Mouse (Mus musculus) adrenal gland, postnatal 25 days (tissue): ENCODE results near the gene Aco2. TPM values are rescaled to one million over a fixed set of nuclear protein-coding genes. Genes with fewer than 3 reads are reported as not detected.
A peak's percentile ranks its signal among the peaks of the same experiment; 100 is the strongest.

Experiments used
- DNase-seq: peaks from one replicate; pipeline ENCODE4 v3.0.0; 2021; ENCODE audit warnings: mixed read lengths
- total RNA-seq: library from RNA; stranded (reverse); gene quantifications from 2 replicates; pipeline ENCODE4 v1.2.3, GENCODE M21; 2021

The Aco2 gene
- total RNA-seq, 1 experiment from 2014 or later: 641 TPM

DNA sequence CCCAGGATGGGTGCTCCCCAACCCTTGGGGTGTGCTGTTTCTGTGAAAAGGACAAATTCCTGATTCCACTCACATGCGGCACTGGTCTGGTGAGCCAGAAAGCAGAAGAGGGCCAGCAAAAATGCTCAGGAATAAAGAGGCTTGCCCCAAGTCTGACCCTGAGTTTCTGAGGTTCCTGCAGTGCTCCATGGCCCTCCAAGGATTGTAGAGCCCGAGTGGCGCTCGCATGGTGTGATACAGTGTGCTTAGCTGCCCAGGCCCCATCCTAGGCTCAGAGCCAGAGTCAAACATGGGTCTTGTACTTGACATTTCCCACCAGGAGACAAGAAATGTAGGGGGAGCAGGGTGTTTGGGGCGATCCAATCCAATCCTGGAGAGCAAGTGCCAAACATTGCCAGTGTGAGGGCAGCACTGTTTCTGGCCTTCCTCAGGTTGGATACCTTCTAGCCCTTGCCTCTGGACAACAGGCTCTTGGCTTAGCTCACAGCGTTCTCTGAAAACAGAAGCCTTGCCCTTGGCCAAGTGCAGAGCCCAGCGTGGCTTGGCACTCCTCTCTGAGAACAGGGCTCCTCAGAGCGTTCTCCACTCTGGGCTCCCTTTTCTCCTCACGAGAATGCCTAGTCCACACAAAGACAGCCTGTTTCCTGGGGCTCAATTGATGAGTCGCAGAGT, 48.6 kb downstream of the Aco2 start:
- no peak for DNase-seq

DNA sequence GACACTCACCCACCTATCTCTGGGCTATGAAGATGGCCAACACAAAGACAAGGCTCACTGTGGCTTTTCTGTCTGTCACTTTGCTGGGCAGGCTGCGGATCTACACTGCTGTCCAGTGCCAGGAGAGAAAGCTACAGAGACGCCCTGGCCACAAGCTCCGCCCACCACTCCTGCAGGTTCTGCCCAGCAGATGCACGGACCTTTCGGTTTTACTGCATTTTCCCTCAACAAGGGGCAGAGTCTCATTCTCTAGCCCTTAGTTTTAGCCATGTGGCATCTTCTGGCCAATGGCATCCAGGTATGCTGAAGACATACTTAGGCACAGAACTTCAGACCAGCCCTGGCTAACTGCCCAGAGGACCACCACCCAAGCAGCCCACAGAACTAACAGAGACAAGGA, 49.1 kb downstream of the Aco2 start:
- DNase-seq: no peak

DNA sequence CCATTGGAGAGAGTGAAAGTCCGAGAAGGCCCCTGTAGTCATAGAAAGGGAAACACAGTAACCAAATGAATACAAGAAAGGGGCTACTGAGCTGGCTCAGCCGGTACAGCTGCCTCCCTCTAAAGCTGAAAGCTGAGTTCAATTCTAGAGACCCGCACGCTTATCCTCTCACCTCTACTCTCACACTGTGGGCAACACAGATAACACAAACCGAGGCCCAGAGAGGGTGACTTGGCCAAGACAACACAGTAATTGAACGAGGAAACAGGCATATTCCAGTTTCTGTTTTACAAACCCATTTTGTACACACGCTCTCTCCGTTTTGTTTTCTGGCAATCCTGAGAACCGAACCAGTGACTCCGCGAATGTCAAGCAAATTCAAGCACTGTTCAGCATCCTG, 52.8 kb downstream of the Aco2 start:
- no peak for DNase-seq

DNA sequence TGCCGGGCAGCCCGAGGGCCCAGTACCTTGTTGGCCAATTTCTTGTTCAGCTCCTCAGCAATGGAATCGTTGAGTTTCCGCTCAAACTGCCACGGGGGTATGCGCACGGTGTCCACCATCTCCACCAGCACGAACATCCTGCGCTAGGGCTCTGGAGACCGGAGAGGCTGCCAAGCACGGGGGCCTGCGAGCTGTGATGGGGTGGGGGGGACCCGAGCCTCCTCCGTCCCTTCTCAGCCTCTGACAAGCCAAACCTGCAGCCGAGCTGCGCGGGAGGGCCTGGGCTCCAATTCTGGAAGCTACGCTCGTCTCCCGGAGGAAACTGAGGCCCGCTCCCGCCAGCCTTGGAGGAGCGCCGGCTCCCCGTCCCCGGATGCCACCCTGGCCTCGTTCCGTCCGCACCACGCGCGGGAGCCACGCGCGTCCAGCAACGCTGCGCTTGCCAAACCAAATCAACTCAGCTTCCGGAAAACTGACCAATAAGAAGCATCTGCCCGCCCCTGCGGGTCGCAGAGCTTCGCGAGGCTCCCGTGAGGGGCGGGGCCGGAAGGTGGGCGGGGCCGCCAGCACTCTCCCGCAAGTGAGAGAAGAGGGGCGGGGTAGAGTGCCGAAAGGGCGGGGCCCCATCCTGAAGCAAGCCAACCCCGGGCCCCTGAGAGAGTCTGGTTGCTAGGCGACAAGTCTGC, 53.8 kb downstream of the Aco2 start, which contains the start of gene Polr3h:
Gene Polr3h (minus strand): TSS at position 481 of the 686 bp plus-strand sequence.
- peak; percentile 96 for DNase-seq

DNA sequence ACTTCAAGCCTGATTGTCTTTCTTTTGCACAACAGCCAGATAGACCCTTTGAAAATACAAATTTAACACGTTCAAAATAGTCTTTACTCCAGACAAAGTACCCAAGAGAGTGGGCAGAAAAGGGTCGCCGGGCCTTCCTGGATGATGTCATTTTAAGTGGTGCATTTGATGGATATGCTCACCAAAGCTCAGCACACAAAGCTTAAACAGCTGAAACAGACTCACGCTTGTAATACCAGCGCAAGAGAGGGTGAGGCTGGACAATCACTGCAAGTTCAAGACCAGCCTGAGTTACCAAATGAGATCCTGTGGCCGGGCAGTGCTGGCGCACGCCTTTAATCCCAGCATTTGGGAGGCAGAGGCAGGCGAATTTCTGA, 54.3 kb downstream of the Aco2 start:
- DNase-seq: no peak

DNA sequence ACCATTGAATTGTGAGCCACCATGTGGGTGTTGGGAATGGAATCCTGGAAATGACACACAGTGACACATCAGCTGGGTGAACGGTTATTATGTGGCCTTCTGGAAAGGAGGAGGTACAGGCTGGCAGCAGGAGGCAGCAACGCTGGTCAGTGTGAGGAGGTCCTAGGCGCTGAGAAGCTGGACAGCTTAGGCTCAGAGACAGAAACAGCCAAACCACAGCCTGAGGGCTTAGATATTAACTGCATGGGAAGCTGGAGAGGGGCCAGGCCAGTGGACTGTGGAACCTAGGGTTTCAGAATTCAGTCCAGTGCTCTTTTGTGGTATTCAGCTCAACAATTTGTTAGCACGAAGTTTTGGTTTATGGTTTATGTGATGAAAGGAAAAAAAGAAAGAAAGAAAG, 55.6 kb downstream of the Aco2 start:
- DNase-seq: peak; percentile 58

DNA sequence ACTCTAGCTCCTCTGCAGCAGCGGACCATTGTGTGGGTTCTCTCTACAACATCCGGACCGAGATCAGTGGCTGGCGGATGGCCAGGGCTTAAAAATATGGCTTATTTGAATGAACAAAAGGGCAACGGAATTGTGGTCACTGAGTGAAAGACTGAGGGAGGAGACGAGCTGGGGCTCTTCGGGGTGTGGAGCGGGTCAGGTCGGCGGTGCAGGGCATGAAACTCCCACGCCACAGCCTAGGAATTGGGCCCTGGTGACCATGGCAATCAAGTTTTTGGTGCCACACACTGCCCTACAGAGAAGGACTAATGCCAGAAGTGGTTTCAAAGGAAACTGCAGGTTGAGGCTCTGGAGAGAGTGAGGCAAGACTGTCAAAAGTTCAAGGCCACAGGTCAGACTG, 56.2 kb downstream of the Aco2 start:
- peak; percentile 60 for DNase-seq

DNA sequence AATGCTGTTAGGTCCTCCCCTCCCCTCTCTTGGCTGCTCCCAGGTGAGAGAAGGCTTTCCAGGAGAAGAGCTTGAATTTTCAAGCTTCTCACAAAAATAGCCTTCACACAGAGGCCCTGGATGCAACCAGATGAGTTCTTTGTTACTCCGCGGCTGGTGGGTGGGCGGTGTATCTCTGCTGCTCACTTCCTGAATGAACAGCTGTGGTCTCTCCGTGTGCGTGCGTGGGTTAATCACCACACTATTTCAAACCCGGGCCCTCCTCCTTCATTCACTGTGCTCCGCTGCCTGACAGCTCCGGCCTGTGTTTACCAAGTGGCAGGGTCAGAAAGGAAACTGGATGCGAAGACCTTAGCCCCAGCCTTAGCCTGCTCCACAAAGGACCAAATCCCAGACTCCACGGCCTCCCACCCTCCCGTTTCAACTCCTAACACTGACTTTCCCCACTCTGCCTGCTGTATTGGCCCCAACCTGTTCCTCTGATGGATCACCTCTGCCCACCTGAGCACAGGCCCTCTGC, 60.9 kb downstream of the Aco2 start:
- DNase-seq: no peak

DNA sequence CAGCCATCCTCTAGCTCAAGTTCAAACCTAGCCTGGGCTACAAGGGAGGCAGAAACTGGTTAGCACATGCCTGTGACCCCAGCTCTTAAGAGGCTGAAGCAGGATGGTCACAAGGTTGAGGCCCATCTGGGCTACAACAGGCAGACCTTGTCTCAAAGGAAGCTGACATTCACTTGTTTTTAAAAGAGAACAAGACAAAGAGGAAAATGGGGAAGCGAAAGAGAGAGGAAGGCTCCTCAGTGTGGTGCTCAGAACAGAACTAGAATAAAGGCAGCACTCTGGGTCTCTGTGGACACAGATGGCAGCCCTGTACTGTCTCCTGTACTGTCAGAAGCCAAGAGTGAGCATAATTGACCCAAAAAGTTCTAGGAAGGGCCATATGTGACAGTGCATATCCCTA, 61.9 kb downstream of the Aco2 start:
- no peak for DNase-seq

DNA sequence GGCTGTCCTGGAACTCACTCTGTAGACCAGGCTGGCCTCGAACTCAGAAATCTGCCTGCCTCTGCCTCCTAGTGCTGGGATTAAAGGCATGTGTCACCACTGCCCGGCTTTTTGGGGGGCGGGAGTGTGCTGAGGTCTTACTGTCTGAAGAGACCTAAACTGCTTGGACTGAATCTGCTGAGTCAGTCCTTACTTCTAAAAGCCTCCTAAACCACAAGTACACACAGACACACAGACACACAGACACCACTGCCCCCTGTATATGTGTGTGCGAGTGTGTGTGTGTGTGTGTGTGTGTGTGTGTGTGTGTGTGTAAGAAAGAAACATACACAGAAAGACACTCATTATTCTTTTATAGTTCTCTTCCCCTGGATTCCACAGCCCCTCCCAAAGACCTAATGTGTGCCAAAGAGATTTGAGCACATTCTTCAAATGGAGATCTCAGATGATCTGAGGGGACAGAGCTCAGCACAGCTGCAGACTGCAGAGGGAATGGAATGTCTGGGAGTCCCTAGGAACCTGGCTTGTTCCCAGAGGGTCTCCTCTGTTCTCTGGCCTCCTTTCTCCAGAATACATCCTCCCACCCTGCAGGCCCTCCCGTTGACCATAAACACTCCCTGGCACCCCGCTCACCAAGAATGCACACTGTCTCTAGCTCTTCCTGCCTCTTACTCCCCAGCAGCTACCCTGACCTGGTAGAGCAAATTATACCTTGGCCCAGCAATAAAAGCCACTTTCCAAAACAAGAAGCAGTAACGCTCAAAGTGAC, 63.9 kb downstream of the Aco2 start:
- no peak for DNase-seq

DNA sequence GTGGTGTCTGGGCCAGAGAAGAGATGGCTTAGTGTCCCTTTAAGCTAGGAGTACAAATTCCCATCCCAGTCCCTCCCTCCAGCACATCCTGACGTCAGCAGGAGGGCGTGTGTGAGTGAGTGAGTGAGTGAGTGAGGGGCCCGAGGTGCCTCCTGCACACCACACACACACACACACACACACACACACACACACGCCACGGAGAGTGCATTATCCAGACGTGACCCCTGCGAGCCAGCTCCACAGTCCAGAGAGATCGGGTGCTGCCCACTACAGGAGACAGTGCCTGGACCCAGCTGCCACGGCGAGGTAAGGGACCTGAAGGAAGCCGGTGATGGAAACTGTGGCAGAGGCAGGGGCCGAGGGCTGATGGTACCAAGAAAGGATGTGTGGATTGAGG, 64.6 kb downstream of the Aco2 start, which contains the start of gene Csdc2:
Gene Csdc2 (plus strand): TSS at position 81 of the 400 bp plus-strand sequence.
- DNase-seq: peak; percentile 61

DNA sequence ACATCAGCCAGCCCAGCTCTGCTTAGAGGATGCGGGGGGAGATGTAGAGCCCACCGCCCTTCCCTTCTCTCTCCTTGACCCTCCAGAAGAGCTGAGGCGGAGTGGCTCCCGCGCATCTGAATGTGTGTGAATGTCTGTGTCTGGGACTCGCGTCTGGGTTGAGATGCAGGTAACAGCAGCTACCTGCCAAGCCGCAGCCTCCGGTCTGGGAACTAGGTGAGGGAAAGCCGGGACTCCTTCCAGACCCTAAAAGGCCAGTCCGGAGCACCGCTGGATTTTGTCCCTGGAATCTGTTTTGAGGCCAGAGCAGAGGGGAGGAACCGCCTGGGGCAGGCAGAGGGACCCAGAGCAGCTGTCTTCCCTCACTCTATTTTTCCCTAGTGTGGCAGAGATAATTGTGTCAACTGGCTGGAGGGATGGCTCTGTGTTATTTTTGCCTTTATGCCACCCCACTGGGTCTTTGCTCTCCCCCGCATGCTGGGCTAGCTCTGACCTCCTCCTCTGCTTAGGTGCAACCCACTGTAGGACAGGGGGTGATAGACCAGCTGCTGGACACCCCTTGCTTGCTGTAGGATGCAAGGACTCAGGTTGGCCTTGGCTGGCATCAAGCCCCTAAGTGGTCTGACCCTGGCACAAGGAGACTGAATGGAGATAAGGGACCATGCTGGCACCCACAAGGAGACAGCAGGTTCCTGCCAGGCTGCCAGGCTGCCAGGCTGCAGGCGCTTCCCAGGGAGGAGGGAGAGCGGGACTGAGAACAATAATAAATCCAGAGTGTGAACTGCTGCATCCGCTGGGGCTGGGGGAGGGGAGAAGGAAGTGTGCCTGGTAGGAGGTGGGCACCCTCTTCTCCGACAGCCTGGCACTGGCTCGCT, 65.2 kb downstream of the Aco2 start:
- peak; percentile 53 for DNase-seq

DNA sequence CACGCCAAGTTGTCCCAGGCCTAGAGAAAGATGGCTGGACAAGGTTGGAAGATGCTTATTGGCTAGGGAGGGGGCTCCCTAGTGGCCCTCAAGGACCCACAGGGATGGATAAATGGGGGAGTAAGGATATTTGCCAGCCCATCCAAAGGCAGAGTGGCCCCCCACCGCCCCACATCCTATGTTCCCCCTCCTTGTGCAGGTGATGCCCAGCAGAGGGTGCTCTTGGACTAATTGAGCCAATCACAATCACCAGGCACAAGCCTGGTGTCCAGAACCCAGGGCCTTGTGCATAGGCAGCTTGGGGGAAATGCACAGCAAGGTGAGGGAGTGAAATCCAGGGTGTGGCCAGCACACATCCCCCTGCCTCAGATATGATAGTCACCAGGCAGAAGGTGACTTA, 66.1 kb downstream of the Aco2 start:
- DNase-seq: peak; percentile 64

DNA sequence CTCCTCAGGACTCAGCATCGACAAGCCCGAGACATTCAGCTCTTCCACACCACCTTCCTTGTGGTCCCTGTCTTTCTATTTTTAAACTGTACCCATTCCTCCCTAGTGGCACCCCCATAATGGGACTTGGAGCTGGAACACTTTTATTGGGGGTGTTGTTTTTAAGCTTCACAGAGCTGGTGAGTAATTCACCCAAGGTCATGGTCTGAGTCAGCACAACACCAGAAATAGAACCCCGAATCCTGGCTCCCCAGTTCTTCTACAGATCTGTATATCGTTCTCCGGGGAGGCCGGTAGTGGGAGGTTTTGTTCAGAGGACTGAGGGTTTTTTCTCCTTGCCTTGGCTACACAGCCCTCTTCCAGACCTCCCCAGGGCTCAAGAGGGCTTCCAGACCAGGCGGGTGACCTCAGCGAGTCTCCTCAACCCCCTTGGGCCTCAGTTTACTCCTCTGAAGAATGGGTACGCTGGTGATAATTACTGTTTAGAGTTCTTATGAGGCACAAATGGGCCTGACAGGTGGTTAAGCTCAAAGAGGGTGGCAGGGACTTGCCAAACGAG, 67.1 kb downstream of the Aco2 start:
- DNase-seq: peak; percentile 41

DNA sequence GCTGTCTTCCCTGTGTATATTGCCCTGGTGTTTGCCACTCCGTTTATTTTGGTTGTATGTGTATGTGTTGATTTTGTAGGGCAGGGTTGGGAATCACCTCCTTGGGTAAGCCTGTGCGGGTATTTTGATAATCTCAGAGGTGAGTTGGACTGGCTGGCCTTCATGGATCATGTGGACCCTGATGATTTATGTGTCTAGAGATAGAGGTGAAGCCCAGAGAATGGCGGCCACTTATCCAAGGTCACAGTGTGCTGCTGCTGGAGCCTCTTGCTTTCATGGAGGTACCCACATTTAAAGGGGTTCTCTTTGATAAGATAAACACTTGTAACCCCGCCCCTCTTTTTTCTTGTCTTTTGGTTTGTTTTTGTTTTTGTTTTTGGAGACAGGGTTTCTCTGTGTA, 67.7 kb downstream of the Aco2 start:
- DNase-seq: no peak

DNA sequence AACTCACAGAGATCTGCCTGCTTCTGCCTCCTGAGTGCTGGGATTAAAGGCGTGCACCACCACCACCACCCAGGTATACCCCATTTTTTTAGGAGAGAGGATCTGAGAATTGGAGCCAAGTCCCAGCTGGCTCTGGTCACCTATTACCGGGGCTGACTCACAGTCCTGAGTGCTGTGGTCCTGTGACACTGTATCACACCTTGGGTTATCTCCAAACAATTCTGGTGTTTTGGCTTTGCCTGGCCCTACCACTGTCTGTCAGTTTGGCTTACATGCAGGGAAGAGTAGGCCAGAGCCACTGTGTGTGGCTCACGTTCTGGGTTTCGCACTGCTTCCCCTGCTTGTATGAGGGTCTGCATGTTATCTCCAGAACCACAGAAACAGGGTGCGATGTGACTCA, 68.1 kb downstream of the Aco2 start:
- DNase-seq: no peak

DNA sequence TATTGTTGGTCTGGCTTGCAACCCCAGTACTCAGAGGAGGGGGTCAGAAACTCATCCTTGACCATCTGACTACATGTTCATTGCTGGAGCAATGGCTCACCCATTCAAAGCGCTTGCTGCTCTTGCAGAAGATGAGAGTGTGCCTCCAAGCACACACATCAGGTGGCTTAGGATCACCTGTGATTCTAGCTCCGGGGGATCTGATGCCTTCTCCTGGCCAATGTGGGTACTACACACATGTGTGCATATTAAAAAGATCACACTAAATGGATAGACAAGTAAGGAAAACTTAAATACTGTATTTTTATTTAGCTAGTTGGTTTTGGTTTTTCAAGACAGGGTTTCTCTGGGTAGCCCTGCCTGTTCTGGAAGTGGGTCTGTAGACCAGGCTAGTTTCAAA, 68.9 kb downstream of the Aco2 start:
- no peak for DNase-seq

DNA sequence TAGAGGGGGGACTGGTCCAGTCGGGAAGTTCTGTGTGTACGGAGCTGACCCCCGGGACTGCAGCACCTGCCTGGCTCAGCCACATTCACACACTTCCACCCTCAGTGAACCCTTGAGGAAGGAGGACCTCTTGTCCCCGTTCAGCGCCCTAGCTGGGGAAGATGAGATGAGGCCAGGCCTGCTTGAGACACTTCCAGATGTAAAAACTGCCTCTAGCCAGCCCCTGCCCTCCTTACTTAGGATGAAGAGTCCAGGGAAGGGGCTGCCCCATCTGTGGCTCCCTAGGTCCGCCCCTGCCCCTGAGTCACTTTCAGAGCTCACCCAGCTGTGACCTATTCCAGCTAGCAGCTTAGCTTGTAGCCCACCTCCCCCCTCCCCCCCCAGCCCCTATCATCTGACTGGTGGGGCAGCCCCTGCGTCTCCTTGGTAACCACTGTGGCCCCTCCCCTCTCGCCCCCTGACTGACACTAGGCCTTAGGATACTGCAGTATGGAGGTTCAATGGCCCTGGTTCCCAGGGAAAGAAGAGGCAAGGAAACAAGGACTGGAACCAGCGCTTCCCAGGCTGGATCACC, 71.2 kb downstream of the Aco2 start:
- DNase-seq: no peak

DNA sequence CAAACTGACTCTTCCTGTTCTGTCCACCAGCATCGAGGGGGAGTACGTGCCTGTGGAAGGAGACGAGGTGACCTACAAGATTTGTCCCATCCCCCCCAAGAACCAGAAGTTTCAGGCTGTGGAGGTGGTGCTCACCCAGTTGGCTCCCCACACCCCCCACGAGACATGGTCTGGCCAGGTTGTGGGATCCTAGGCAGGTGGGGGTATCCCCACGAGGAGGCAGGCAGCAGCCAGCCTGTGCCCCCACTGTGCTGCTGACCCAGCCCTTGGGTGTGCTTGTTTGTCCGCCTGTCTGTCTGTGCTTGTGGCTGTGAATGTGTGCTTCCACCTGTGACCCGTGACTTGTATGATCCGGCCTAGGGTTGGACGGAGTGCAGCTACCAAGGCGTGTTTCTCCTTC, 77.0 kb downstream of the Aco2 start:
- DNase-seq: no peak

DNA sequence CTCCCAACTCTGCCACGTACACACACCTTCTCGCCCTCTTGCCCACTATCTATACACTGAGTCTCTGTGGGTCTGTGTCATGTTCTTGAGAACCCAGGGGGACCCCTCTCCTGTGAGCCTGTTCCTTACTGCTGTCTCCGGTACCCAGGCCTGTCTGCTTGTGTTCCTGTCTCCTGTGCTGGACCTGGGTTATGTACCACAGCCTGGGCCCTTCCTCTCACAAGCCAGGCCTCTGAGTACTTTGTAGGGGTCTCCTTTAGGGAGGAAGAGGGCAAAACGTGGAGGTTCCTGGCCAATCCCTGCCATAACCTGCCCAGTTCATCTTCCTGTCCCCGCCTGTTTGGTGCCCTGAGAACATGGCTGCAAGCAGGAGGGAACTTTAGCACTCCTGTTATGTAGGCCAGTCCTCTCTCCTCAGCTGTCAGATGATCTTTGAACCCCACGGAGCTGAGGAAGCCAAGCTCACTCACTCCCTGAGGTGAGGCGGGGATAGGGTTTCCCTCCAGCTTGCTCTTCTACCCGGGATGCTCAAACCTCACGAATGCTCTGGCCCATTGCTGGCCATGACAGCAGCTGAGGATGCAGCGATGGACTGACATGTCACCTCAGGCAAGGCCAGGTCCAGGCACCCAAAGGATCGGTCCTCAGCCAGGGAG, 77.5 kb downstream of the Aco2 start:
- no peak for DNase-seq

DNA sequence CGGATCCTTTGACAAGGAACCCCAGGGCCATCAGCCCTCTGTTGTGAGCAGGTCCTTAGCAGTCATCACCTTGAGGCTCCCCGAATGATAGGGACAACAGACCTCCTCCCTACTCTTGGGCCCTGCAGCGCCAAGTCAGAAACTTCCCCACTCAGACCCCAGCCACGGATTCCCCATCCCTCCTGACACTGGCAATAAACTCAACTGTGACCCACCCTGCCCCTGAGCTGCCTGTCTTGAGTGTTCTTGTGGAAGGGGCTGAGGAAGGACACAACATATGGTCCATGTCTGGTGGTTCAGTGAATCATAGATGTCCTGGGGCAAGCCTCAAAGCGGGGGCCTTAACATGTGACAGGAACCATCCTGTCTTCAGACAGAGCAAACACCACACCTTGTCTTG, 78.6 kb downstream of the Aco2 start:
- no peak for DNase-seq
